Mouse (Mus musculus) kidney, adult 2 months (tissue): ENCODE measurements around the gene Scimp.

ENCODE experiments used
- CTCF ChIP-seq: fragments of 200-500 bp; conservative IDR thresholded peaks from 2 replicates; pipeline ENCODE4 v1.5.1; 2011; ENCODE audit warnings: low read depth, mild to moderate bottlenecking, control low read depth, low read length, moderate library complexity, mixed read lengths; ENCODE audit not compliant: insufficient read depth, insufficient read length
- POLR2A ChIP-seq: fragments of 200-500 bp; IDR thresholded peaks from one replicate; pipeline ENCODE4 v1.6.1; 2011; ENCODE audit warnings: low read depth, low read length, control low read depth

GRCm38 (mm10) chr11:70747876-70748545, 64.4 kb downstream of the Scimp start:
- TF ChIP-seq POLR2A (no peak), CTCF (no peak)
